Mouse (Mus musculus) kidney, adult 8-10 months (tissue): Measurements from ENCODE around the gene Olfr465-ps1.

ENCODE experiments used
- DNase-seq, 2 experiments: peaks; one replicate each; pipeline ENCODE4 v3.0.0; 2022

Olfr465-ps1 gene

GRCm38 (mm10) chr13:65137789-65138188 lies at the start of gene Olfr465-ps1:
TSS of gene Olfr465-ps1 (plus strand) at chr13:65138089.
- no peak for DNase-seq

GRCm38 (mm10) chr13:65095923-65096322 lies 42.0 kb upstream of the Olfr465-ps1 start:
- DNase-seq = no peak

DNA sequence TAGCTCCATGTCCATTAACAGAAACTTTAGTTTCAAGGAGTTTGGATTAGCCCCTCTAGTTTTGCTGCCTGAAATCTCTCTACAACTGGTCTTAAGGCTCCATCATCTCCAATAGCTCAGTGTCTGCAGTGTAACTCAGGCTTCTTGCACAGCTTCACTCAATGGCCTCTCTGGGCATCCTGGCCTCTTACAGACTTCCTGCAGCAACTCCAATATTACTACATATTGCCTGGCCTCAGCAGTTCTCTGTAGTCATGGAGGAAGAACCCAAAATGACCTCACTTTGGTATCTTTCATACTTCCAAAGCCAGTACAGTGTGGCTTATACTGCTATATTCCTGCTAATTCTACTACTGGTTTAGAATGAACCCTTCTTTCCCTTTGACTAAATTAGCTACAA lies 40.9 kb upstream of the Olfr465-ps1 start:
- no peak for DNase-seq

- no peak for DNase-seq
These were observed 37.2 kb upstream of the Olfr465-ps1 start for GRCm38 (mm10) chr13:65100678-65101077.

- DNase-seq = no peak
These were observed 36.7 kb upstream of the Olfr465-ps1 start for GRCm38 (mm10) chr13:65101232-65101631.

- peak; percentile 33 to 41 for DNase-seq
These were observed 25.9 kb upstream of the Olfr465-ps1 start for GRCm38 (mm10) chr13:65111961-65112360.

GRCm38 (mm10) chr13:65112459-65113110 lies 25.3 kb upstream of the Olfr465-ps1 start, which contains the start of gene Mfsd14b:
TSS of gene Mfsd14b (minus strand) at chr13:65112975.
- peak; percentile 83 to 87 for DNase-seq

- DNase-seq = no peak
These were observed 24.6 kb upstream of the Olfr465-ps1 start for GRCm38 (mm10) chr13:65113239-65113638.

DNA sequence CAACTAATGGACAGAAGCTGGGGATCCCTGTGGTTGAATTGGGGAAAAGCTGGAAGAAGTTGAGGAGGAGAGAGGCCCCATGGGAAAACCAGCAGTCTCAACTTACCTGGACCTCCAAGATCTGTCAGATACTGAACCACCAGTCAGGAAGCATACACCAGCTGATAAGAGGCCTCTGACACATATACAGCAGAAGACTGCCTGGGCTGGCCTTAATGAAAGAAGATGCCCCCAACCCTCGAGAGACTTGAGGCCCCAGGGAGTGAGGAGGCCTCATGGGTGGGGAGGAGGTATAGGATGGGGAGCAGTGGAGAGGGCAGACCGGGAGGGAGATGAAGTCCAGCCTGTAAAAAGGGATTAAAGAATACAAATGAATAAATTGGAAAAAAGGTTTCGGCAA lies 16.9 kb upstream of the Olfr465-ps1 start:
- DNase-seq = no peak

GRCm38 (mm10) chr13:65122111-65122510 lies 15.8 kb upstream of the Olfr465-ps1 start:
- no peak for DNase-seq

DNA sequence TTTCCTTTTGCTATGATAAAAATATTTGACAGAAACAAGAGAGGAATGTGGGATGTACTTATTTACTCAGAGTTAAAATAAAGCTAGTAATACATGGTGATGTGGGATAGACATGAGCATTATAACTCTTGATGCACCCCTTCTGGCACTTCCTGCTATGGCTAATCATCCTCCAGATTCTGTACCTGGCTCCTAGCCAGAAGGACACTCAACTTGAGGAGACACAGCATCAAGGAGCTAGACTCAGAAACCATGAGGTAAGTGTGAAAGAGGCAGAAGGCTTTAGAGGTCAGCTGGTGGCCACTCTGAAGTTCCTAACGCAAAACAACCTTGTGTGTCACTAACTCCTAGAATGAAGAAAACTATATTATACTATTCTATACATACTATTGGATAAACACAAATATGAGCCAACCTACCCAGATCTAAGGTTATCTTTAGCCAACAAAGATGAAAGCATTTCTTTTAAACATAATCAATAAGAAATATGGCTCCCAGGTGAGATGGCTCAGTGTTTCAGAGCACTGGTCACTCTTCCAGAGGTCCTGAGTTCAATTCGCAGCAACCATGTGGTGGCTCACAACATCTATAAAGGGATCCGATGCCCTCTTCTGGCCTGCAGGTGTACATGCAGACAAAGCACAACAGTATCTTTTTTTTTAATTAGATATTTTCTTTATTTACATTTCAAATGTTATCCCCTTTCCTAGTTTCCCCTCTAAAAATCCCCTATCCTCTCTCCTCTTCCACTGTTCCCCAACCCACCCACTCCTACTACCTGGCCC lies 10.6 kb upstream of the Olfr465-ps1 start:
- DNase-seq = no peak

- DNase-seq = no peak
These were observed 12.1 kb downstream of the Olfr465-ps1 start, which contains the start of gene Olfr466 for GRCm38 (mm10) chr13:65149940-65150339. TSS of gene Olfr466 (plus strand) at chr13:65150240.

- no peak for DNase-seq
These were observed 36.2 kb downstream of the Olfr465-ps1 start for GRCm38 (mm10) chr13:65174102-65174501.

DNA sequence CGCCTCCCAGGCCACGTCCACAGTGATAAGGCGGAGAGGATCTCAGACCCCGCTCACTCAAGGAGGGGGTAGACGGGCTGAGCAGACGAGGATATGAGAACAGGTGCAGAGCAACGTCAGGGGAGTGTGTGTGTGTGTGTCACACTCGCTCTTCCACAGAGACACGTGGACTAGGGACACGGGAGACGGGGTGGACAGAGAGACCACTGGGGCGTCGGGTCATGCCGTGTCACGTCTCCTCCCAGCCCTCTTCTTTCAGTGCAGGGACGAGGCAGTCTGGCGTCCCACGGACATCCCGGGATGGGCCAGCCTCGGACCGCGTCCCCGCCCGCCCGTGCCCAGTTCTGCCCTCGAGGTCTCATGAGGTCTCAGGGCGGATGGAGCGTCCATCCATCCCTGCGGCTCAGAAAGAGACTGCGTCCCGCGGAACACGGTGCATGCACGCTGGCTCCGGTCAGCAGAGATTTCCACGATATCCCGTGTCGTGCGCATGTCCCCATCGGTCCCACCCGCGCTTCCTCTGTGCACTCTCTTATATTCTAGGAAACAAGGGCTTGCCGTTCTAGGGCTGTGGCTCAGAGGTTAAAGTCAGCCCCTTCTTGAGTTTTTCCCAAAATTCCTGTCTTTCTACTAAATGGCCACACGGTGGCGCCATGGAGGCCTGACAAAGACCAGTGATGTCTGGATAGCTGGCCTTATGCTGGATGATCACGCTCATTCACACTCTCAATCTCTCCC lies 38.0 kb downstream of the Olfr465-ps1 start:
- peak; percentile 8 to 35 for DNase-seq

- no peak for DNase-seq
These were observed 38.7 kb downstream of the Olfr465-ps1 start for GRCm38 (mm10) chr13:65176472-65177091.
